Mouse (Mus musculus) lung, postnatal 0 days (tissue): Measurements from ENCODE around the gene Dmbt1. TPM values are rescaled to one million over a fixed set of nuclear protein-coding genes. Genes with fewer than 3 reads are reported as not detected.

Experiments used
- ATAC-seq: fragments of 200-750 bp; cut with Nextera tagmentation; 2 replicates; pipeline ENCODE4 v1.8.0; 2017; ENCODE audit warnings: moderate library complexity
- DNase-seq: peaks from one replicate; pipeline ENCODE4 v3.0.0-alpha.2; 2016; ENCODE audit warnings: low spot score
- H3K27ac ChIP-seq: fragments of 300-500 bp; sonication (generic); 2 replicates; pipeline ENCODE4 v1.5.1; 2014; ENCODE audit warnings: antibody characterized with exemption, mild to moderate bottlenecking, low read length, mixed read lengths
- H3K27me3 ChIP-seq: fragments of 300-500 bp; sonication (generic); replicated peaks from 2 replicates; pipeline ENCODE4 v1.6.1; 2014; ENCODE audit warnings: low read length, mixed read lengths; ENCODE audit not compliant: insufficient read depth
- H3K36me3 ChIP-seq: fragments of 300-500 bp; sonication (generic); 2 replicates; pipeline ENCODE4 v1.6.1; 2014; ENCODE audit warnings: low read length, mixed read lengths; ENCODE audit not compliant: insufficient read depth
- H3K4me1 ChIP-seq: fragments of 300-500 bp; sonication (generic); 2 replicates; pipeline ENCODE4 v1.6.1; 2014; ENCODE audit warnings: antibody characterized with exemption, low read depth, low read length, mixed read lengths; ENCODE audit not compliant: insufficient read depth
- H3K4me2 ChIP-seq: fragments of 300-500 bp; sonication (generic); replicated peaks from 2 replicates; pipeline ENCODE4 v1.6.1; 2014; ENCODE audit warnings: low read depth, mild to moderate bottlenecking, low read length, moderate library complexity, mixed read lengths
- H3K4me3 ChIP-seq: fragments of 300-500 bp; sonication (generic); 2 replicates; pipeline ENCODE4 v1.5.1; 2014; ENCODE audit warnings: low read depth, low read length
- H3K9ac ChIP-seq: fragments of 300-500 bp; sonication (generic); replicated peaks from 2 replicates; pipeline ENCODE4 v1.6.1; 2014; ENCODE audit warnings: low read depth, mild to moderate bottlenecking
- H3K9me3 ChIP-seq: fragments of 300-500 bp; sonication (generic); 2 replicates; pipeline ENCODE4 v1.6.1; 2016; ENCODE audit warnings: low read length, mixed read lengths
- CTCF ChIP-seq: IDR thresholded peaks from 2 replicates; pipeline ENCODE4 v1.5.1; 2016; ENCODE audit warnings: antibody characterized with exemption, mild to moderate bottlenecking
- EP300 ChIP-seq: IDR thresholded peaks from 2 replicates; pipeline ENCODE4 v1.6.1; 2016; ENCODE audit warnings: antibody characterized with exemption, mild to moderate bottlenecking, control low read depth
- WGBS: fragments of 180-500 bp; shearing (Covaris S2); extraction: QIAGEN DNeasy Blood & Tissue Kit; methylation state at CpG from one replicate; pipeline ENCODE4 v1.1.7; 2014; 5-methylcytosine and 5-hydroxymethylcytosine counted together
- polyA plus RNA-seq: library from polyadenylated mRNA; unstranded; fragments of >200 nt; fragmentation: Nextera tagmentation; extraction: Ambion mirVana; gene quantifications from 2 replicates; pipeline ENCODE4 v1.2.1, GENCODE M21; 2015

The Dmbt1 gene
- polyA plus RNA-seq, 1 experiment from 2014 or later: not detected

- no peaks in the 10 kb centered on the region for H3K27me3 ChIP-seq
- 52% methylated on average over 5 of the region's 5 CpGs for WGBS
These were observed 121.2 kb downstream of the Dmbt1 start for GRCm38 (mm10) chr7:131153044-131153443.

GRCm38 (mm10) chr7:131162251-131162650 lies 130.4 kb downstream of the Dmbt1 start:
- TF ChIP-seq EP300: no peak
- TF ChIP-seq CTCF: no peak
- Histone ChIP-seq H3K4me1 (no peaks in the 10 kb centered on the region), H3K27me3 (no peaks in the 10 kb centered on the region), H3K4me2 (no peak overlapping the region), H3K4me3 (no peak overlapping the region), H3K9me3 (no peaks in the 10 kb centered on the region), H3K27ac (no peak overlapping the region), H3K36me3 (no peaks in the 10 kb centered on the region), H3K9ac (no peak overlapping the region)
- WGBS: 58% methylated on average over 7 of the region's 7 CpGs
- DNase-seq: no peak
- no peak for ATAC-seq

More at GRCm38 (mm10) chr7:131153044-131153443, 121.2 kb downstream of the Dmbt1 start:
- ATAC-seq: no peak
- Histone ChIP-seq H3K4me1 (no peaks in the 10 kb centered on the region), H3K4me2 (no peak overlapping the region), H3K9ac (no peak overlapping the region), H3K4me3 (no peak overlapping the region), H3K36me3 (no peaks in the 10 kb centered on the region), H3K9me3 (no peaks in the 10 kb centered on the region), H3K27ac (no peak overlapping the region)
- no peak for DNase-seq
- TF ChIP-seq EP300 (no peak), CTCF (no peak)

- no peaks in the 10 kb centered on the region for H3K9me3 ChIP-seq
- TF ChIP-seq CTCF (no peak), EP300 (no peak)
- H3K36me3 ChIP-seq: no peaks in the 10 kb centered on the region
- H3K27me3 ChIP-seq: no peaks in the 10 kb centered on the region
- no peak overlapping the region for H3K4me3 ChIP-seq
- H3K9ac ChIP-seq: no peak overlapping the region
- ATAC-seq (no peak), DNase-seq (no peak)
- 82% methylated on average over 3 of the region's 3 CpGs for WGBS
- no peak overlapping the region for H3K4me2 ChIP-seq
- no peaks in the 10 kb centered on the region for H3K4me1 ChIP-seq
- H3K27ac ChIP-seq: no peak overlapping the region
These were observed 135.9 kb downstream of the Dmbt1 start for GRCm38 (mm10) chr7:131167771-131168170.

GRCm38 (mm10) chr7:131169099-131169498 lies 137.2 kb downstream of the Dmbt1 start:
- DNase-seq (no peak), ATAC-seq (no peak)
- Histone ChIP-seq H3K27ac (no peak overlapping the region), H3K36me3 (no peaks in the 10 kb centered on the region), H3K4me3 (no peak overlapping the region), H3K4me2 (no peak overlapping the region), H3K4me1 (no peaks in the 10 kb centered on the region), H3K9ac (no peak overlapping the region), H3K27me3 (no peaks in the 10 kb centered on the region), H3K9me3 (no peaks in the 10 kb centered on the region)
- WGBS: 12% methylated on average over 2 of the region's 2 CpGs
- TF ChIP-seq EP300: no peak
- no peak for TF ChIP-seq CTCF

Other genes with a start within 250 kb of the Dmbt1 start
- 74.5 and 83.9 TPM in 2 replicates for gene Plekha1, start 166.3 kb upstream of the Dmbt1 start, polyA plus RNA-seq
- gene Htra1, start 95.9 kb upstream of the Dmbt1 start, polyA plus RNA-seq: 44.6 and 52.1 TPM in 2 replicates
- not detected in 2 replicates for gene 4933402N03Rik, start 114.3 kb downstream of the Dmbt1 start, polyA plus RNA-seq
- 0.02 TPM in 1 of 2 replicates, not detected in the other for gene 5430419D17Rik, start 142.3 kb downstream of the Dmbt1 start, polyA plus RNA-seq